Mouse (Mus musculus) midbrain, embryonic 10.5 days (tissue): Measurements from ENCODE around the gene Mpv17l. TPM values are rescaled to one million over a fixed set of nuclear protein-coding genes. Genes with fewer than 3 reads are reported as not detected.
A peak's percentile ranks its signal among the peaks of the same experiment; 100 is the strongest.
"Not testable (repeated sequence)": the region's sequence is repeated elsewhere in the genome, so short reads cannot be mapped to it uniquely, and the experiment has no call there.

ENCODE experiments used
- DNase-seq: peaks from one replicate; pipeline ENCODE4 v3.0.0-alpha.2; 2017; ENCODE audit warnings: low spot score
- H3K27ac ChIP-seq: fragments of 300-500 bp; sonication (generic); replicated peaks from 2 replicates; pipeline ENCODE4 v1.5.1; 2016; ENCODE audit warnings: mild to moderate bottlenecking
- H3K27me3 ChIP-seq: fragments of 300-500 bp; sonication (generic); 2 replicates; pipeline ENCODE4 v1.6.1; 2016; ENCODE audit warnings: low read depth, mild to moderate bottlenecking; ENCODE audit not compliant: poor library complexity, severe bottlenecking
- H3K36me3 ChIP-seq: fragments of 300-500 bp; sonication (generic); 2 replicates; pipeline ENCODE4 v1.6.1; 2016; ENCODE audit warnings: mild to moderate bottlenecking, moderate library complexity
- H3K4me1 ChIP-seq: fragments of 300-500 bp; sonication (generic); 2 replicates; pipeline ENCODE4 v1.6.1; 2016
- H3K4me3 ChIP-seq: fragments of 300-500 bp; sonication (generic); 2 replicates; pipeline ENCODE4 v1.5.1; 2016; ENCODE audit warnings: mild to moderate bottlenecking, moderate library complexity
- H3K9me3 ChIP-seq: fragments of 300-500 bp; sonication (generic); replicated peaks from 2 replicates; pipeline ENCODE4 v1.6.1; 2016; ENCODE audit warnings: mild to moderate bottlenecking
- WGBS: fragments of 180-500 bp; shearing (Covaris S2); methylation state at CpG from one replicate; pipeline ENCODE4 v1.1.7; 2016; 5-methylcytosine and 5-hydroxymethylcytosine counted together
- polyA plus RNA-seq: library from polyadenylated mRNA; unstranded; fragments of >200 nt; fragmentation: Nextera tagmentation; extraction: Ambion mirVana; gene quantifications from 2 replicates; pipeline ENCODE4 v1.2.1, GENCODE M21; 2016

Mpv17l gene
- polyA plus RNA-seq, 1 experiment from 2014 or later, result 3.2 TPM

DNA sequence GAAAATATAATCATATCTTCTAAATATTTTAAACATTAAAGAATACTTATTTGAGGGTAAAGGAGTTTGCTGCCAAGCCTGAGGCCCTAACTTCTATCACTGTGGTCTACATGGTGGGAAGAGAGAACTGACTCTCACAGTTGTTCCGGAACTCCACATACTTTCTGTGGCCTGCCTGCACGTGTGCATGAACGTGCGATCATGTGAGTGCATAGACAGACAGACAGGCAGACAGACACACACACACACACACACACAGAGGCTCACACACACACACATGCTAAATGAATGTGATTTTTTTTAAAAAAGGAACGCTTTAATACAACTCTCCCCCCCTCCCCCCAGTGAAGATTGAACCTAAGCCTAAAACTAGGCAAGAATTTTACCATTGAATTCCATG is 41.8 kb downstream of the Mpv17l start:
- H3K4me1 ChIP-seq, result peaks cover 16% of the 10 kb centered on the region
- DNase-seq, result no peak
- no peak overlapping the region for H3K27ac ChIP-seq
- H3K4me3 ChIP-seq, result no peak overlapping the region
- H3K9me3 ChIP-seq, result no peaks in the 10 kb centered on the region
- no peaks in the 10 kb centered on the region for H3K36me3 ChIP-seq
- 84% methylated on average over 5 of the region's 5 CpGs for WGBS
- H3K27me3 ChIP-seq, result peaks cover 25% of the 10 kb centered on the region

- H3K4me3 ChIP-seq, result no peak overlapping the region
- H3K9me3 ChIP-seq, result no peaks in the 10 kb centered on the region
- no peak for DNase-seq
- H3K27me3 ChIP-seq, result peaks cover 22% of the 10 kb centered on the region
- H3K4me1 ChIP-seq, result peaks cover 14% of the 10 kb centered on the region
- 84% methylated on average over 4 of the region's 4 CpGs for WGBS
- no peak overlapping the region for H3K27ac ChIP-seq
- H3K36me3 ChIP-seq, result no peaks in the 10 kb centered on the region
Measured at GRCm38 (mm10) chr16:13945153-13945552, 42.2 kb downstream of the Mpv17l start.

DNA sequence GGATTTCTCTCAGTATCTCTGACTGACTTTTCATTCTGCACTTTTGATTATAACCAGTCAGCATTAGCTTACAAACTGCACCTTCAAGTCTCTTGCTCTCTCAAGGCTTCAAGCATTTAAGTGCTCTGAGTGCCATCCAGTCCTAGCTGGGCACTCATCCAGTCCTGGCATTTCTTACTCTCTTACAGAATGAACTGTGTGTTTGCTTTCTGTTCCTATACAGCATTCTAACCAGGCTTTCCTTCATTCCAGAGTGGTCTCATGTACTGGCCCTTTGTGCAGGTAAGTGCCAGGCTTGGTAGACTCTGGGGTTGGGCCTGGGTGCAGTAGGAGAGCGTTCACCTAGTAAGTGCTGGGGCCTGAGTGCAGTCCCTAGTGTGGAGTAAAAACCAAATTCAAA is 43.3 kb downstream of the Mpv17l start:
- Histone ChIP-seq H3K4me3 (no peak overlapping the region), H3K4me1 (peaks cover 3% of the 10 kb centered on the region), H3K36me3 (no peaks in the 10 kb centered on the region), H3K9me3 (no peaks in the 10 kb centered on the region), H3K27me3 (peaks cover 13% of the 10 kb centered on the region), H3K27ac (no peak overlapping the region)
- 91% methylated on average over 1 of the region's 1 CpGs for WGBS
- no peak for DNase-seq

DNA sequence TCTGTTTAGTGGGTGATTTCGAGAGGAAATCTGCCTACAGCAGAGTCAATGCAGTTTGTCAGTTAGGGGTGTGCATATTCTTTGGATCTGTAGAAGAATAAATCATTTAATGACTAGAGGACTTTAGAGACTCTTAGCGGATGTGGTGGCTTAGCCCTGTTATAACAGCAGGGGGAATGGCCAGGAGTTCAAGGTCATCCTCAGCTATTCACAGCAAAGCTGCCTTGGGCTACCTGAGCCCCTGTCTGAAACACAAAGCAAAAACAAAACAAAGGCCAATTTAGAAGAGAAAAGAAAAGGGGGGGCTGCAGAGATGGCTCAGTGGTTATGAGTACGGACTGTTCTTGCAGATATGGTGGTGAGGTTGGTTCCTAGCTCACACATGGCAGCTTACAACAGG is 48.3 kb downstream of the Mpv17l start:
- 74% methylated on average over 3 of the region's 3 CpGs for WGBS
- DNase-seq, result no peak
- Histone ChIP-seq H3K9me3 (no peaks in the 10 kb centered on the region), H3K27me3 (no peaks in the 10 kb centered on the region), H3K4me1 (no peaks in the 10 kb centered on the region), H3K36me3 (no peaks in the 10 kb centered on the region), H3K4me3 (no peak overlapping the region), H3K27ac (no peak overlapping the region)

- DNase-seq, result no peak
- 41% methylated on average over 1 of the region's 1 CpGs for WGBS
- Histone ChIP-seq H3K27ac (no peak overlapping the region), H3K9me3 (no peaks in the 10 kb centered on the region), H3K4me3 (no peak overlapping the region), H3K36me3 (no peaks in the 10 kb centered on the region), H3K27me3 (no peaks in the 10 kb centered on the region), H3K4me1 (no peaks in the 10 kb centered on the region; the same call in 1 of the 2 replicates)
Measured at GRCm38 (mm10) chr16:13962053-13962452, 59.1 kb downstream of the Mpv17l start.

GRCm38 (mm10) chr16:13969096-13969495 is 66.1 kb downstream of the Mpv17l start:
- WGBS, result 89% methylated on average over 1 of the region's 1 CpGs
- DNase-seq, result no peak
- H3K27ac ChIP-seq, result no peak overlapping the region
- no peaks in the 10 kb centered on the region for H3K27me3 ChIP-seq
- no peaks in the 10 kb centered on the region for H3K36me3 ChIP-seq
- H3K4me1 ChIP-seq, result no peaks in the 10 kb centered on the region; the same call in 1 of the 2 replicates
- no peak overlapping the region for H3K4me3 ChIP-seq
- H3K9me3 ChIP-seq, result no peaks in the 10 kb centered on the region

- DNase-seq, result no peak
- H3K27ac ChIP-seq, result no peak overlapping the region
- no peaks in the 10 kb centered on the region; the same call in 1 of the 2 replicates for H3K9me3 ChIP-seq
- 93% methylated on average over 8 of the region's 8 CpGs for WGBS
- H3K36me3 ChIP-seq, result no peaks in the 10 kb centered on the region
- H3K4me1 ChIP-seq, result no peaks in the 10 kb centered on the region
- no peak overlapping the region for H3K4me3 ChIP-seq
- H3K27me3 ChIP-seq, result no peaks in the 10 kb centered on the region
Measured at GRCm38 (mm10) chr16:13972051-13972450, 69.1 kb downstream of the Mpv17l start.

GRCm38 (mm10) chr16:13976358-13976896 is 73.5 kb downstream of the Mpv17l start:
- DNase-seq, result not testable (repeated sequence)
- WGBS, result 83% methylated on average over 4 of the region's 4 CpGs

DNA sequence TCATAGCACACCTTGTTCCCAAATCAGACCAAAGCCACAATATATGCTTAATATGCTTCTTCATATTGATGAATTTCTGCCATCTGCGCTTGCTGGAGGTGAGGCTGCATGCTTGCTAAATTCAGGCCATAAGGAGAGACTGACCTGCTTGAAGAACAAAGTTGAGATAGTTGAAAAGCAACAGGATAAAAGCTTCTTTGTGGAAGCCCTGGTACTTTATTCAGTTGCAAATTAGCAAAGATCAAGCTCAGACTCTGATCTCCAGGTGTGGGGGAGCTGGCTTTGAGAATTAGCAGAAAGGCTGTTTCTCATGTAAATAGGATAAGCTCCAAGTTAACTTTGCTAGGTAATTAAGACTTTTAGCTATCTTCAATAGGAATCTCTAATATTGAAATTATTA is 74.1 kb downstream of the Mpv17l start:
- not testable (repeated sequence) for DNase-seq, H3K4me3 ChIP-seq, H3K36me3 ChIP-seq, H3K27ac ChIP-seq, H3K4me1 ChIP-seq, H3K9me3 ChIP-seq, H3K27me3 ChIP-seq
- 37% methylated on average over 1 of the region's 1 CpGs for WGBS

More at GRCm38 (mm10) chr16:13976358-13976896, 73.5 kb downstream of the Mpv17l start:
- H3K9me3 ChIP-seq, H3K27ac ChIP-seq, H3K36me3 ChIP-seq, H3K4me1 ChIP-seq, H3K4me3 ChIP-seq, H3K27me3 ChIP-seq: not testable (repeated sequence)

DNA sequence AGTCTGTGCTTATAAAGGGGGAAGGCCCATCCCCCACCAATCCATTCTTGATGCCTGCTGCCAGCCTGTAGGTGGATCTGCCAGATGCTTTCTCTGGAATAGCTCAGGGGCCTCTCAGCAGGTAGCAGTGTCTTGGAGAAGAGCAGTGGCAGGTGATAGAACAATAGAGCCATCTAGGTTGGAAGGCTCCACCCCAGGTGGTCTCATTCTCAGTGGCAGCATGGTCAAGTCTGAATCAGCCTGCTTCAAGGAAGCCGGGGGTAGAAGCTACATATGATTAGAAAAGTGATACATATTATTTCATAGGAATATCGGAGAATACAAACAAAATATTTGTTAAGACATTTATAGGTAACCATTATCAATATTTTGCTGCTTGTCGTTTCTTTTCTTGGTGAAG is 78.8 kb downstream of the Mpv17l start:
- H3K9me3 ChIP-seq, H3K36me3 ChIP-seq, H3K4me3 ChIP-seq, H3K4me1 ChIP-seq, H3K27me3 ChIP-seq, DNase-seq, H3K27ac ChIP-seq: not testable (repeated sequence)
- WGBS, result 83% methylated on average over 3 of the region's 3 CpGs

DNA sequence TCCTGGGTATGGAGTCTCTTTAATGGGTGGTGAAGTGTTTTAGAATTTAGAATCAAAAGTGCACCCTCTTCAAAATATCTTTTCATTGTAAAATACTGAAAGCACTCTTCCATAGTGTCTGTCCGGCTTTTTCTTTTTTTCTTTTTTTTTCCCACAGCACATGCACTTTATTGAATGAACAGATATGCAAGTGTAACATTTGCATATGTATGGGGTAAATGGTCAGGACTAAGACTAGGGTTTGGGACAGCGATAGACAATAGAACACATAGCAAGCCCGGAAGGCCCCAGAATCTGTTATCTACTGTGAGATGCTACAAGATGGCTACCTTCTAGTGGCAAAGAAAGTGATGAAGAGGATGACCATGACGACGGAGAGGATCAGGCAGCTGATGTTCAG is 80.2 kb downstream of the Mpv17l start:
- no peak overlapping the region for H3K4me3 ChIP-seq
- peaks cover 21% of the 10 kb centered on the region for H3K4me1 ChIP-seq
- H3K9me3 ChIP-seq, result no peaks in the 10 kb centered on the region; the same call in 1 of the 2 replicates
- 89% methylated on average over 5 of the region's 5 CpGs for WGBS
- no peak overlapping the region for H3K27ac ChIP-seq
- H3K36me3 ChIP-seq, result no peaks in the 10 kb centered on the region
- no peak for DNase-seq
- H3K27me3 ChIP-seq, result no peaks in the 10 kb centered on the region

GRCm38 (mm10) chr16:13986197-13986573 is 83.2 kb downstream of the Mpv17l start:
- 63% methylated on average over 3 of the region's 3 CpGs for WGBS
- peaks cover 21% of the 10 kb centered on the region for H3K4me1 ChIP-seq
- peak overlapping the region; percentile 89 for H3K27ac ChIP-seq
- H3K36me3 ChIP-seq, result no peaks in the 10 kb centered on the region
- no peaks in the 10 kb centered on the region for H3K9me3 ChIP-seq
- DNase-seq, result no peak
- no peaks in the 10 kb centered on the region for H3K27me3 ChIP-seq
- peak overlapping the region; percentile 72 for H3K4me3 ChIP-seq

GRCm38 (mm10) chr16:13986574-13987478 is 83.9 kb downstream of the Mpv17l start, which contains the start of the genes 2900011O08Rik and Ifitm7:
Gene 2900011O08Rik (plus strand): TSS chr16:13986604.
Gene Ifitm7 (minus strand): TSS chr16:13986888.
- H3K9me3 ChIP-seq, result no peaks in the 10 kb centered on the region
- peaks cover 21% of the 10 kb centered on the region for H3K4me1 ChIP-seq
- DNase-seq, result peak; percentile 65
- no peaks in the 10 kb centered on the region for H3K36me3 ChIP-seq
- no peaks in the 10 kb centered on the region for H3K27me3 ChIP-seq
- H3K27ac ChIP-seq, result peak within 1 kb of the TSS; percentile 89
- peak within 1 kb of the TSS; percentile 72 for H3K4me3 ChIP-seq
- WGBS, result under 1% methylated on average over 31 of the region's 31 CpGs
